Mouse (Mus musculus) limb, embryonic 13.5 days (tissue): ENCODE results near the gene Ubiad1. TPM values are rescaled to one million over a fixed set of nuclear protein-coding genes. Genes with fewer than 3 reads are reported as not detected.

ENCODE experiments used
- ATAC-seq: fragments of 200-750 bp; cut with Nextera tagmentation; 2 replicates; pipeline ENCODE4 v1.8.0; 2017; ENCODE audit warnings: low read depth, moderate number of reproducible peaks, moderate TSS enrichment; ENCODE audit not compliant: low FRiP score
- H3K27ac ChIP-seq: fragments of 300-500 bp; sonication (generic); 2 replicates; pipeline ENCODE4 v1.5.1; 2015; ENCODE audit warnings: inconsistent platforms, mild to moderate bottlenecking, moderate library complexity
- H3K27me3 ChIP-seq: fragments of 300-500 bp; sonication (generic); 2 replicates; pipeline ENCODE4 v1.6.1; 2015; ENCODE audit warnings: mild to moderate bottlenecking, inconsistent platforms
- H3K36me3 ChIP-seq: fragments of 300-500 bp; sonication (generic); 2 replicates; pipeline ENCODE4 v1.6.1; 2015; ENCODE audit warnings: inconsistent platforms, mild to moderate bottlenecking, moderate library complexity
- H3K4me1 ChIP-seq: fragments of 300-500 bp; sonication (generic); 2 replicates; pipeline ENCODE4 v1.6.1; 2015; ENCODE audit warnings: inconsistent platforms
- H3K4me2 ChIP-seq: fragments of 300-500 bp; sonication (generic); replicated peaks from 2 replicates; pipeline ENCODE4 v1.6.1; 2015; ENCODE audit warnings: inconsistent platforms, mild to moderate bottlenecking, moderate library complexity
- H3K4me3 ChIP-seq: fragments of 300-500 bp; sonication (generic); 2 replicates; pipeline ENCODE4 v1.5.1; 2015; ENCODE audit warnings: moderate library complexity, mild to moderate bottlenecking, inconsistent platforms
- H3K9ac ChIP-seq: fragments of 300-500 bp; sonication (generic); 2 replicates; pipeline ENCODE4 v1.6.1; 2015; ENCODE audit warnings: mild to moderate bottlenecking, inconsistent platforms
- H3K9me3 ChIP-seq: fragments of 300-500 bp; sonication (generic); 2 replicates; pipeline ENCODE4 v1.6.1; 2016; ENCODE audit warnings: inconsistent platforms
- WGBS: fragments of 180-500 bp; shearing (Covaris S2); methylation state at CpG from one replicate; pipeline ENCODE4 v1.1.7; 2015; 5-methylcytosine and 5-hydroxymethylcytosine counted together
- polyA plus RNA-seq: library from polyadenylated mRNA; unstranded; fragments of >200 nt; fragmentation: Nextera tagmentation; extraction: Ambion mirVana; gene quantifications from 2 replicates; pipeline ENCODE4 v1.2.1, GENCODE M21; 2015

Ubiad1 gene
- polyA plus RNA-seq, 1 experiment from 2014 or later = 23.1 TPM

DNA sequence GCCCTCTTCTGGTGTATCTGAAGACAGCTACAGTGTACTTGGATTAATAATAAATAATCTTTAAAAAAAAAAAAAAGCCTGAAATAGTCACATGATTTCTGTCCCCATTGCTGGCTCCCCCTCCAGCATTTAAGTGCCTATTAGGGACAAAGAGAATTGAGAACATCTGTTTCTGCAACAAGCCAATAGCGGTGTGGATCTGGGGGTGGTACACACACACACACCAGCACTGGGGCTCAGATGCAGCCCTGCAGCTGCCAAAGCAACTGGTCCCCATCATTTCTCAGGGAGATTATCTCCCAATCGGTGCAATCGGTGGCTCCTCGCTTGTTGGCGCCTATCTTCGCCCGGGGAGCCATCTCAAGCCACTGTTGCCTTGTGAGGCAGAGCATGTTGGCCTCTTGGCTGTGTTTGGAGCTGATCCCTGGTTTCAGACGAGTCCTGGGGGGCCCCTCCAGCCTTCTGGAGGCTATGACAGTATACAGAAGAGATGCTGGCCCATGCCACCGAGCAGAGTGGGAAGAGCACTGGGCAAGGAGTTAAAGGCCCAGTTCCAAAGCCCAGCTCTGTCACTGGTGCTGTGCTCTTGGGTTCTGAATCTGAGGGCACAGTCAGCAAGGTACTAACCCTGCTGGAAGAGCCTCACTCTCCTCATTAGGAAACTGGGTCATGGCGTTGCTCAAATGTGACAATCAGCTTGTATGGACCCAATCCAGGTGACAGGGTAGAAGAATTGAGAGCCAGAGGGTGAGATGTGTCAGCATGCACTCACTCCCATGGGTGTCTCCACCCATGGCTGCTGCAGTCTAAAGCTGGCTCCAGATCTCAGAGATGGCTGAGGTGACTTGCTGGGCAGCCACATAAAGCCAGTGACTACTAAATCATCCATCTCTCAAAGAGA is 17.4 kb downstream of the Ubiad1 start:
- no peak overlapping the region for H3K4me3 ChIP-seq
- no peaks in the 10 kb centered on the region for H3K27me3 ChIP-seq
- H3K4me2 ChIP-seq = no peak overlapping the region
- WGBS = 60% methylated on average over 10 of the region's 10 CpGs
- no peaks in the 10 kb centered on the region for H3K36me3 ChIP-seq
- no peaks in the 10 kb centered on the region for H3K4me1 ChIP-seq
- ATAC-seq = no peak
- H3K9ac ChIP-seq = no peak overlapping the region
- H3K27ac ChIP-seq = no peak overlapping the region
- no peaks in the 10 kb centered on the region for H3K9me3 ChIP-seq

DNA sequence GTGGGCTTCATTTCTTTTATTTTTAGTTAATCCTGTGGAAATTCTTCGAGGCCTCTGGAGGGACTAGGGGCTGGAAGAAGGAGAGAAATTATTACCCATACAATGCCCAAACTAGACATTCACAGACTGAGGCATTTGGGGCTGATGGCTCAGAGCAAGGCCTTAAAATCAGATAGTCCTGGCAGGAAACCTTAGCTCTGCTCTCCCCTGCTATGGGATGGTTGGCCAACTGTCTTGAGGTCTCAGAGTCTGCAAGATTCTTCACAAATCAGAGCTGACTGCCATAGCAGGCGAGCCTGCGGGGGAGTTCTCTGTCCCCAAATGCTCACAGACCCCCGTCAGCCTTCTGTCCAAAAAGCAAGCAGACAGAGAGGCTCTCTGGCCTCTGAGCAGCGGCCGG is 27.0 kb downstream of the Ubiad1 start:
- Histone ChIP-seq H3K4me2 (no peak overlapping the region), H3K36me3 (no peaks in the 10 kb centered on the region), H3K27me3 (peaks cover 30% of the 10 kb centered on the region), H3K4me3 (no peak overlapping the region), H3K9ac (no peak overlapping the region), H3K27ac (no peak overlapping the region), H3K4me1 (peaks cover 22% of the 10 kb centered on the region), H3K9me3 (no peaks in the 10 kb centered on the region)
- WGBS = 46% methylated on average over 6 of the region's 6 CpGs
- ATAC-seq = no peak

DNA sequence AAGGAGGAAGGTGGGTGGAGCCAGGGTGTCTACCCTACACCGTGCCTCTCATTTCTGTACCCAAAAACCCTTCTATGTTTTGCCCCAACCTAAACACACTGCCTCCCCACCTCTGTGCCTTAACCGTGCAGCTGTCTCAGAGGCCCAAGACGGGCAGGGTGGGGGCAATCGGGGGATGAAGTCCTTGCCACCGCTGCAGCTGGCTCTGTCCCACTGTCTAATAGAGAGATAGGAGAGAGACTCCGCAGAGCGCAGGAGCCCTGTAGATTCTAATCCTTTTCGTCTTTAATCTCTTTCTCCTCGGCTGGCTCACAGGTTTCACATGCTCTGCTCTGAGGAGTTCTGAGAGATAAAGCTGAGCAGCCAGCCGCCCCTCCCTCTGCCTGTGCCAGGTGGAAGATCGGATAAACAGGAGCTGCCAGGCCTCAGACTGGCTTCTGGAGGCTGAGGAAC is 27.5 kb downstream of the Ubiad1 start:
- Histone ChIP-seq H3K4me1 (peaks cover 22% of the 10 kb centered on the region), H3K4me3 (no peak overlapping the region)
- WGBS = 45% methylated on average over 11 of the region's 11 CpGs

GRCm38 (mm10) chr4:148415575-148415974 is 29.0 kb downstream of the Ubiad1 start:
- ATAC-seq = no peak
- H3K27me3 ChIP-seq = peaks cover 30% of the 10 kb centered on the region
- peak overlapping the region; percentile 51 for H3K4me2 ChIP-seq
- H3K9ac ChIP-seq = peak overlapping the region; percentile 51
- peaks cover 22% of the 10 kb centered on the region for H3K4me1 ChIP-seq
- 3% methylated on average over 16 of the region's 16 CpGs for WGBS
- H3K36me3 ChIP-seq = no peaks in the 10 kb centered on the region
- H3K27ac ChIP-seq = no peak overlapping the region
- no peaks in the 10 kb centered on the region for H3K9me3 ChIP-seq
- H3K4me3 ChIP-seq = peak overlapping the region; percentile 14

More for the DNA sequence above, 27.5 kb downstream of the Ubiad1 start:
- ATAC-seq = 0 out of 2 replicates have a peak, but pooled peaks have one; percentile 24
- H3K27me3 ChIP-seq = peaks cover 30% of the 10 kb centered on the region
- no peak overlapping the region for H3K4me2 ChIP-seq
- no peak overlapping the region for H3K27ac ChIP-seq
- no peaks in the 10 kb centered on the region for H3K9me3 ChIP-seq
- no peaks in the 10 kb centered on the region for H3K36me3 ChIP-seq
- H3K9ac ChIP-seq = no peak overlapping the region

DNA sequence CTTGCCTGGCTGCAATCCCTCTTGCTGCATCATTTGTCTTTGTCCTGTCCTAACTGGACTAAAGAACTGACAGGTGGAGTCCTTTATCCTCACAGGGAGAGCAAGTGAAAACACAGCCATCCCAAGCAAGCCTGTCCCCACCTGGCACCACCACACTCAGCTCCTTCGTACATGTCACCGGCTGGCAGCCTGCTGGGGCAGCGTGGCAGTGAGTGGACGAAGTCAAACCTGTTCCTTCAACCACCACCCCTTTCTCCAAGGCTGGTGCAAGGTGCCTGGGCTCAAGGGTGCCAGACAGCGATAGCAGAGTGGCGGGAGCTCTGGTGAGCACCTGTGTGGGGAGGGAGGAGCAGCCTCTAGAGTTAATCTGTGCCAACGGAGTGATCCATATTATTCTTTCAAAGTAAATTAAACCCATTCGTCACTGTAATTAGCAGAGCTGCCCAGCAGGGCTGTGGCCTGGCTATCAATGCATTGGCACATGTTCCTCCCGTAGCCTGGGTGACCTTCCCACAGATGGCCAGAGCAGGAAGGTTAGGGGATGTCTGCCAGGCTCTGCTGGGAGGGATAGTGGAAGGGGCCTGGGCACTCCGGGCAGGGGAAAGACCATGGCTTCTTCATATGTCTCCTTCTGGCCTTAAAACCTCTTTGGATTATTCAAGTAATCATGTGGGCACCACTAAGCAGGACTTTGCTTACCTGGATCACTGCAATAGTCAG is 36.2 kb downstream of the Ubiad1 start:
- no peaks in the 10 kb centered on the region for H3K9me3 ChIP-seq
- peaks cover 50% of the 10 kb centered on the region for H3K27me3 ChIP-seq
- peaks cover 26% of the 10 kb centered on the region for H3K4me1 ChIP-seq
- no peak for ATAC-seq
- H3K4me2 ChIP-seq = no peak overlapping the region
- no peaks in the 10 kb centered on the region for H3K36me3 ChIP-seq
- no peak overlapping the region for H3K9ac ChIP-seq
- 73% methylated on average over 10 of the region's 10 CpGs for WGBS
- H3K4me3 ChIP-seq = no peak overlapping the region
- H3K27ac ChIP-seq = no peak overlapping the region

GRCm38 (mm10) chr4:148405255-148405788 is 39.2 kb downstream of the Ubiad1 start:
- 8% methylated on average over 13 of the region's 13 CpGs for WGBS
- Histone ChIP-seq H3K4me3 (peak overlapping the region; percentile 22), H3K27ac (no peak overlapping the region), H3K9ac (no peak overlapping the region), H3K27me3 (peaks cover 78% of the 10 kb centered on the region), H3K9me3 (no peaks in the 10 kb centered on the region), H3K4me2 (peak overlapping the region; percentile 51), H3K36me3 (no peaks in the 10 kb centered on the region), H3K4me1 (peaks cover 28% of the 10 kb centered on the region)
- no peak for ATAC-seq

DNA sequence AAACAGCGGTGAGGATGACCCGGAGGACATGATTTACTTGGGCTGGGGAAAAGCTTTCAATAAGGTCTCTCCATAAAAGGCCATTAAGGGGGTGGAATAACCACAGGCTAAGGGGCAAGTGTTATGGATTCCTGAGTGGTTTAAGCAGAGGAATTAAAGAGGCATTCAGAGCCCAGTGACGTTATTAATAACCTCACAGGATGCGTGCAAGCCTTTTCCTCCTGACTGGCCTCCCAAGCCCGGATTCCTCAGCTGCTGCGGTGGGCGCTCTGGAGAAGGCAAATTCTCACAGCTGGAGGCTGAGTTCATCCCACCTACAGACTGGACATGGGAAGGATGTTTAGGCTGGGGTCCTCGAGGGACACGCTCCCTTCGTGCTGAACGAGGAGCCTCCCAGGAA is 39.8 kb downstream of the Ubiad1 start:
- no peaks in the 10 kb centered on the region for H3K36me3 ChIP-seq
- H3K4me1 ChIP-seq = peaks cover 28% of the 10 kb centered on the region
- ATAC-seq = 0 out of 2 replicates have a peak, but pooled peaks have one; percentile 21
- H3K27ac ChIP-seq = no peak overlapping the region
- peak overlapping the region; percentile 51 for H3K4me2 ChIP-seq
- H3K4me3 ChIP-seq = peak overlapping the region; percentile 22; the same call in 1 of the 2 replicates
- H3K9ac ChIP-seq = no peak overlapping the region
- H3K9me3 ChIP-seq = no peaks in the 10 kb centered on the region
- H3K27me3 ChIP-seq = peaks cover 82% of the 10 kb centered on the region
- WGBS = 7% methylated on average over 11 of the region's 11 CpGs

- Histone ChIP-seq H3K4me2 (no peak overlapping the region), H3K4me1 (peaks cover 28% of the 10 kb centered on the region), H3K36me3 (no peaks in the 10 kb centered on the region), H3K27me3 (peaks cover 79% of the 10 kb centered on the region), H3K9me3 (no peaks in the 10 kb centered on the region), H3K27ac (no peak overlapping the region), H3K9ac (no peak overlapping the region), H3K4me3 (no peak overlapping the region)
- ATAC-seq = no peak
- 15% methylated on average over 12 of the region's 12 CpGs for WGBS
These were observed 41.2 kb downstream of the Ubiad1 start for GRCm38 (mm10) chr4:148403402-148403801.

GRCm38 (mm10) chr4:148399437-148400094 is 45.0 kb downstream of the Ubiad1 start:
- no peak for ATAC-seq
- H3K9me3 ChIP-seq = no peaks in the 10 kb centered on the region

DNA sequence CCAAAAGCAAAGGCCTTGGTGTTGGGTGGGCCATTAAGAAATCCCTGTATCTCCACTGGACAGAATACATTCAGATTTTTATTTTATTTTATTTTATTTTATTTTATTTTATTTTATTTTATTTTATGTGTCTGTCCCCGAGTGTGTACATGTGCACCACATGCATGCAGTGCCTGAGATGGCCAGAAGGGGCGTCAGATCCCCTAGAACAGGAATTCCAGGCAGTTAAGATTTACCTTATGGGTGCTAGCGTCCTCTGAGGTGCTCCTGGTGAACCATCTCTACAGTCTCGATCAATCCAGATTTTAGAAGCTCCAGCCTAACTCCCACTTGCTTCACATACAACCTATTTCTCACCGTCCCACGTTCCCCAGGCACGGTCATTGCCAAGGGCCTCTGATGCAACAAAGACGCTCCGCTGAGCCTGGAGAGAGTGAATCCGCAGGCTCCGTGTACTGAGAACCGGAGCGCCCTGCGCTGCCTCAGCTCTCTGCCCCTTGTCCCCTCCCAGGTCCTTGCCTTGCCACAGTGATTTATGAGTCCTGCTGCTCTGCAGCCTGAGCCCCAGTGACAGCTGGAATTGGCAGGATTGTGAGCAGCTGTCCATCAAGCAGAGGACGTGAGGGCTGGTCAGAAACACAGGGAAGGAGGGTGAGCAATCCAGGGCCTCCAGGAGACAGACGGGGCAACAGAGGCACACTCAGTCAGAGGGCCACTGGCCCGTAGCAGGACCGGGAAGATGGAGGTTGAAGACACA is 46.9 kb downstream of the Ubiad1 start:
- 57% methylated on average over 18 of the region's 18 CpGs for WGBS

More at GRCm38 (mm10) chr4:148399437-148400094, 45.0 kb downstream of the Ubiad1 start:
- Histone ChIP-seq H3K4me3 (no peak overlapping the region), H3K4me1 (peaks cover 14% of the 10 kb centered on the region), H3K36me3 (no peaks in the 10 kb centered on the region), H3K9ac (no peak overlapping the region), H3K27ac (no peak overlapping the region), H3K4me2 (no peak overlapping the region), H3K27me3 (peaks cover 43% of the 10 kb centered on the region)
- 34% methylated on average over 9 of the region's 9 CpGs for WGBS

GRCm38 (mm10) chr4:148397113-148397512 is 47.5 kb downstream of the Ubiad1 start:
- ATAC-seq = peak; percentile 38
- H3K4me3 ChIP-seq = no peak overlapping the region
- H3K9ac ChIP-seq = no peak overlapping the region
- H3K27me3 ChIP-seq = peaks cover 19% of the 10 kb centered on the region
- H3K4me2 ChIP-seq = no peak overlapping the region
- no peaks in the 10 kb centered on the region for H3K36me3 ChIP-seq
- H3K9me3 ChIP-seq = no peaks in the 10 kb centered on the region
- H3K27ac ChIP-seq = no peak overlapping the region
- H3K4me1 ChIP-seq = no peaks in the 10 kb centered on the region
- 79% methylated on average over 4 of the region's 4 CpGs for WGBS

More for the DNA sequence above, 46.9 kb downstream of the Ubiad1 start:
- no peak overlapping the region for H3K9ac ChIP-seq
- peaks cover 25% of the 10 kb centered on the region for H3K27me3 ChIP-seq
- H3K4me1 ChIP-seq = no peaks in the 10 kb centered on the region
- no peaks in the 10 kb centered on the region for H3K36me3 ChIP-seq
- H3K4me3 ChIP-seq = no peak overlapping the region
- no peaks in the 10 kb centered on the region for H3K9me3 ChIP-seq
- H3K4me2 ChIP-seq = no peak overlapping the region
- ATAC-seq = peak; percentile 45; the same call in 1 of the 2 replicates
- H3K27ac ChIP-seq = no peak overlapping the region
